13 mouse cellular contexts compared by ENCODE assay signal in genomic region chr9:15919373-15920005, GRCm38 (mm10). TPM values are rescaled to one million over a fixed set of nuclear protein-coding genes. Genes with fewer than 3 reads are reported as not detected.
DNase-seq lines count a peak whose midpoint lies in the region; ATAC-seq and TF ChIP-seq lines count a peak whose summit lies in the region.
"Had no signal": no experiment of that assay in that cellular context is flagged by ENCODE, and none has a peak within 500 bp of the region (broad histone marks: within the 10 kb centered on the region; RNA-seq: fewer than 3 reads in every experiment).

No protein-coding gene starts in this region.

- TF ChIP-seq POLR2A in heart, adult 2 months (IDR thresholded peaks at IDR 0.05; ENCODE audit: insufficient read depth, low read depth, low read length), result no peak

- TF ChIP-seq EP300 in heart, adult 2 months (IDR thresholded peaks at IDR 0.05; ENCODE audit: insufficient read depth, low read depth, low read length), result no peak
- no peak for TF ChIP-seq EP300 in lung, postnatal 0 days (IDR thresholded peaks at IDR 0.05)
- no peak for TF ChIP-seq EP300 in stomach, postnatal 0 days (optimal IDR thresholded peaks at IDR 0.05)

- WGBS in heart, adult 2 months, result 55% methylated on average over 5 of the region's 5 CpGs
- 73% methylated on average over 5 of the region's 5 CpGs for WGBS in heart, embryonic 11.5 days (ENCODE audit: insufficient replicate concordance)
- 57% methylated on average over 5 of the region's 5 CpGs for WGBS in lung, postnatal 0 days
- 41% methylated on average over 5 of the region's 5 CpGs for WGBS in forebrain, postnatal 0 days
- 60% methylated on average over 5 of the region's 5 CpGs for WGBS in stomach, postnatal 0 days

- H3K4me1 ChIP-seq in heart, adult 2 months (ENCODE audit: control insufficient read depth, insufficient read depth, low read length), result no peaks in the 10 kb centered on the region
- no peaks in the 10 kb centered on the region for H3K4me1 ChIP-seq in heart, embryonic 11.5 days (ENCODE audit: control insufficient read depth, insufficient read depth, low read length)
- no peaks in the 10 kb centered on the region for H3K4me1 ChIP-seq in lung, postnatal 0 days (ENCODE audit: insufficient read depth, low read depth, low read length)
- H3K4me1 ChIP-seq in forebrain, postnatal 0 days (ENCODE audit: insufficient read depth), result no peaks in the 10 kb centered on the region
- no peaks in the 10 kb centered on the region for H3K4me1 ChIP-seq in stomach, postnatal 0 days (replicated peaks; ENCODE audit: control insufficient read depth, insufficient read depth)
- H3K4me1 ChIP-seq: lung, embryonic 15.5 days had no signal

- no peak overlapping the region for H3K27ac ChIP-seq in heart, adult 2 months
- H3K27ac ChIP-seq in heart, embryonic 11.5 days (ENCODE audit: low read depth, low read length), result no peak overlapping the region
- H3K27ac ChIP-seq in lung, postnatal 0 days (ENCODE audit: low read length), result no peak overlapping the region
- no peak overlapping the region for H3K27ac ChIP-seq in forebrain, postnatal 0 days (ENCODE audit: low read depth, low read length)
- no peak overlapping the region for H3K27ac ChIP-seq in stomach, postnatal 0 days (replicated peaks)
- H3K27ac ChIP-seq: lung, embryonic 15.5 days had no signal

- no peak for DNase-seq in heart, adult 2 months
- peak; percentile 8 for DNase-seq in lung, postnatal 0 days (ENCODE audit: low spot score)
- DNase-seq in lung, postnatal 25 days (ENCODE audit: low spot score), result no peak
- peak; percentile 54 for DNase-seq in forebrain, postnatal 0 days
- no peak for DNase-seq in stomach, postnatal 0 days (ENCODE audit: low spot score)
- no peak for DNase-seq in c-Kit-positive CD71-positive TER-119-positive erythroid progenitor cells, embryonic 14.5 days (ENCODE audit: low spot score)
- DNase-seq: gastrocnemius, postnatal 25 days had no signal

- no peak overlapping the region for H3K9ac ChIP-seq in heart, adult 2 months (ENCODE audit: low read depth, low read length)
- no peak overlapping the region for H3K9ac ChIP-seq in heart, embryonic 11.5 days (ENCODE audit: low read depth, low read length)
- no peak overlapping the region for H3K9ac ChIP-seq in lung, postnatal 0 days (replicated peaks; ENCODE audit: low read depth)
- H3K9ac ChIP-seq in forebrain, postnatal 0 days, result no peak overlapping the region
- H3K9ac ChIP-seq in stomach, postnatal 0 days (ENCODE audit: low read length), result no peak overlapping the region
- H3K9ac ChIP-seq: lung, embryonic 15.5 days had no signal

- no peaks in the 10 kb centered on the region for H3K36me3 ChIP-seq in heart, adult 2 months (ENCODE audit: control insufficient read depth, insufficient read depth, low read length)
- no peaks in the 10 kb centered on the region for H3K36me3 ChIP-seq in heart, embryonic 11.5 days (ENCODE audit: control insufficient read depth, insufficient read depth, low read length)
- H3K36me3 ChIP-seq in lung, postnatal 0 days (ENCODE audit: insufficient read depth, low read length), result no peaks in the 10 kb centered on the region
- H3K36me3 ChIP-seq in forebrain, postnatal 0 days (ENCODE audit: insufficient read depth), result peaks cover 6% of the 10 kb centered on the region; the same call in 1 of the 2 replicates
- no peaks in the 10 kb centered on the region for H3K36me3 ChIP-seq in stomach, postnatal 0 days (ENCODE audit: control insufficient read depth, insufficient read depth, low read length)
- H3K36me3 ChIP-seq: lung, embryonic 15.5 days had no signal

- no peaks in the 10 kb centered on the region for H3K9me3 ChIP-seq in heart, embryonic 11.5 days (replicated peaks; ENCODE audit: control insufficient read depth, low read length)
- no peaks in the 10 kb centered on the region for H3K9me3 ChIP-seq in lung, postnatal 0 days (ENCODE audit: low read length)
- no peaks in the 10 kb centered on the region for H3K9me3 ChIP-seq in forebrain, postnatal 0 days (ENCODE audit: low read length)
- H3K9me3 ChIP-seq in stomach, postnatal 0 days (ENCODE audit: control insufficient read depth, low read length), result no peaks in the 10 kb centered on the region
- H3K9me3 ChIP-seq: lung, embryonic 15.5 days had no signal

- no peaks in the 10 kb centered on the region for H3K27me3 ChIP-seq in heart, adult 2 months (ENCODE audit: control insufficient read depth, insufficient read depth, low read length)
- no peaks in the 10 kb centered on the region for H3K27me3 ChIP-seq in heart, embryonic 11.5 days (ENCODE audit: control insufficient read depth, insufficient read depth, low read length)
- H3K27me3 ChIP-seq in lung, postnatal 0 days (replicated peaks; ENCODE audit: insufficient read depth, low read length), result no peaks in the 10 kb centered on the region
- H3K27me3 ChIP-seq in forebrain, postnatal 0 days (ENCODE audit: insufficient read depth, low read length), result no peaks in the 10 kb centered on the region
- no peaks in the 10 kb centered on the region for H3K27me3 ChIP-seq in stomach, postnatal 0 days (ENCODE audit: control insufficient read depth, insufficient read depth, low read length)
- H3K27me3 ChIP-seq: lung, embryonic 15.5 days had no signal

- intact Hi-C loops in heart, adult 2 months (cut with DNase I), result loop anchor here (10.0 kb wide), 1 partner anchor 585 kb away; the partner anchor contains the start of gene Fat3

- no peaks in the 10 kb centered on the region for H3K79me2 ChIP-seq in heart, adult 2 months (replicated peaks; ENCODE audit: control insufficient read depth, insufficient read depth, low read length)

- no peak for ATAC-seq in heart, embryonic 11.5 days (replicated peaks; ENCODE audit: insufficient number of reproducible peaks, low FRiP score, low TSS enrichment)
- ATAC-seq in lung, postnatal 0 days, result no peak
- peak; percentile 76; the same call in 1 of the 2 replicates for ATAC-seq in forebrain, postnatal 0 days
- no peak for ATAC-seq in stomach, postnatal 0 days (ENCODE audit: low FRiP score, low TSS enrichment)

- H3K4me2 ChIP-seq in heart, embryonic 11.5 days, result no peak overlapping the region
- no peak overlapping the region for H3K4me2 ChIP-seq in lung, postnatal 0 days (replicated peaks; ENCODE audit: low read depth, low read length)
- H3K4me2 ChIP-seq in forebrain, postnatal 0 days (ENCODE audit: low read depth), result no peak overlapping the region
- no peak overlapping the region for H3K4me2 ChIP-seq in stomach, postnatal 0 days (replicated peaks; ENCODE audit: low read depth)
- H3K4me2 ChIP-seq: lung, embryonic 15.5 days had no signal

- TF ChIP-seq CTCF in heart, adult 2 months (IDR thresholded peaks at IDR 0.05), result peak; percentile 61
- peak; percentile 55 for TF ChIP-seq CTCF in lung, postnatal 0 days (IDR thresholded peaks at IDR 0.05)
- peak; percentile 71 for TF ChIP-seq CTCF in forebrain, postnatal 0 days (IDR thresholded peaks at IDR 0.05; ENCODE audit: low read depth)
- TF ChIP-seq CTCF in stomach, postnatal 0 days (IDR thresholded peaks at IDR 0.05; ENCODE audit: low read depth), result peak; percentile 70

- no peak overlapping the region for H3K4me3 ChIP-seq in heart, adult 2 months
- H3K4me3 ChIP-seq in heart, embryonic 11.5 days (ENCODE audit: low read depth, low read length), result no peak overlapping the region
- H3K4me3 ChIP-seq in lung, postnatal 0 days (ENCODE audit: low read depth, low read length), result no peak overlapping the region
- no peak overlapping the region for H3K4me3 ChIP-seq in forebrain, postnatal 0 days (ENCODE audit: low read depth, low read length)
- no peak overlapping the region for H3K4me3 ChIP-seq in stomach, postnatal 0 days (ENCODE audit: low read depth, low read length)
- H3K4me3 ChIP-seq: lung, embryonic 15.5 days had no signal

RNA-seq across cellular contexts. Expression of gene Mtnr1b, which starts 45.1 kb away (rescaled TPM):
- not detected for total RNA-seq in heart, adult 2 months (2021)
- polyA plus RNA-seq in heart, adult 2 months (2012; rRNA removed), result not detected in 2 replicates
- polyA plus RNA-seq in heart, embryonic 11.5 days (2014; fragmentation: Nextera tagmentation; extraction: Ambion mirVana), result not detected in 2 replicates
- polyA plus RNA-seq in lung, postnatal 0 days (2015; fragmentation: Nextera tagmentation; extraction: Ambion mirVana), result not detected in 2 replicates
- not detected in 2 replicates for total RNA-seq in forebrain, postnatal 0 days (2014; rRNA removed)
- polyA plus RNA-seq in forebrain, postnatal 0 days (2015; fragmentation: Nextera tagmentation; extraction: Ambion mirVana), result not detected in 2 replicates
- not detected in 2 replicates for polyA plus RNA-seq in stomach, postnatal 0 days (2015; fragmentation: Nextera tagmentation; extraction: Ambion mirVana)
- total RNA-seq: ES-E14; gastrocnemius, postnatal 25 days; left cerebral cortex, adult 18-20 months had no signal
- polyA plus RNA-seq: lung, embryonic 15.5 days; small intestine, adult 2 months; thymus, postnatal 0 days had no signal

Comparison
In these comparisons a context has a peak if more than half of its experiments do, and no peak if none do; other contexts are left out.
1. DNase-seq: peak in lung, postnatal 0 days (single experiment) and forebrain, postnatal 0 days (single experiment); none in heart, adult 2 months (0 of 2), lung, postnatal 25 days (single experiment), stomach, postnatal 0 days (single experiment) and c-Kit-positive CD71-positive TER-119-positive erythroid progenitor cells, embryonic 14.5 days (single experiment).
2. Peak in every context shown above with its lines, with median percentiles within 50 percentile points of each other: CTCF ChIP-seq.